15 mouse cellular contexts compared by ENCODE assay signal in genomic region chr2:50568777-50569501, GRCm38 (mm10).
DNase-seq lines count a peak whose midpoint lies in the region; ATAC-seq and TF ChIP-seq lines count a peak whose summit lies in the region.
"Had no signal": no experiment of that assay in that cellular context is flagged by ENCODE, and none has a peak within 500 bp of the region (broad histone marks: within the 10 kb centered on the region; RNA-seq: fewer than 3 reads in every experiment).

No protein-coding gene starts in this region.

- H3K4me3 ChIP-seq in forebrain, embryonic 10.5 days = no peak overlapping the region
- no peak overlapping the region for H3K4me3 ChIP-seq in hindbrain, embryonic 14.5 days (replicated peaks; ENCODE audit: low read length)
- H3K4me3 ChIP-seq in midbrain, postnatal 0 days (ENCODE audit: low read depth, low read length) = no peak overlapping the region
- H3K4me3 ChIP-seq: intestine, embryonic 15.5 days; liver, embryonic 12.5 days had no signal

- no peak overlapping the region for H3K4me2 ChIP-seq in hindbrain, embryonic 14.5 days (replicated peaks)
- H3K4me2 ChIP-seq in midbrain, postnatal 0 days (ENCODE audit: low read depth, low read length, poor library complexity, severe bottlenecking) = no peak overlapping the region
- H3K4me2 ChIP-seq: intestine, embryonic 15.5 days; liver, embryonic 12.5 days had no signal

- no peak for TF ChIP-seq CTCF in midbrain, postnatal 0 days (IDR thresholded peaks at IDR 0.05)

- 0 out of 2 replicates have a peak overlapping the region, but pooled peaks have one; percentile 20 for H3K27ac ChIP-seq in forebrain, embryonic 10.5 days
- H3K27ac ChIP-seq in hindbrain, embryonic 14.5 days = no peak overlapping the region
- H3K27ac ChIP-seq in midbrain, postnatal 0 days (ENCODE audit: low read depth, low read length) = no peak overlapping the region
- H3K27ac ChIP-seq: intestine, embryonic 15.5 days; liver, embryonic 12.5 days had no signal

- peak; percentile 70; the same call in 1 of the 2 replicates for ATAC-seq in hindbrain, embryonic 14.5 days (ENCODE audit: low FRiP score)
- 0 out of 2 replicates have a peak, but pooled peaks have one; percentile 34 for ATAC-seq in midbrain, postnatal 0 days (ENCODE audit: low FRiP score)
- no peak for ATAC-seq in erythroid progenitor cell, adult 5-6 weeks (replicated peaks; ENCODE audit: low FRiP score, poor library complexity, severe bottlenecking)
- ATAC-seq: intestine, embryonic 15.5 days; liver, embryonic 12.5 days had no signal

- H3K27me3 ChIP-seq in forebrain, embryonic 10.5 days (ENCODE audit: poor library complexity, severe bottlenecking) = no peaks in the 10 kb centered on the region
- H3K27me3 ChIP-seq in hindbrain, embryonic 14.5 days (ENCODE audit: control insufficient read depth, insufficient read depth, low read length) = no peaks in the 10 kb centered on the region
- H3K27me3 ChIP-seq in midbrain, postnatal 0 days (ENCODE audit: insufficient read depth, low read length) = no peaks in the 10 kb centered on the region
- H3K27me3 ChIP-seq: intestine, embryonic 15.5 days; liver, embryonic 12.5 days had no signal

- no peak overlapping the region for H3K9ac ChIP-seq in hindbrain, embryonic 14.5 days
- H3K9ac ChIP-seq in midbrain, postnatal 0 days (replicated peaks; ENCODE audit: low read length, poor library complexity, severe bottlenecking) = no peak overlapping the region
- H3K9ac ChIP-seq: intestine, embryonic 15.5 days; liver, embryonic 12.5 days had no signal

- H3K9me3 ChIP-seq in forebrain, embryonic 10.5 days = no peaks in the 10 kb centered on the region
- no peaks in the 10 kb centered on the region for H3K9me3 ChIP-seq in hindbrain, embryonic 14.5 days (ENCODE audit: control insufficient read depth, low read length)
- H3K9me3 ChIP-seq in midbrain, postnatal 0 days (ENCODE audit: low read length) = no peaks in the 10 kb centered on the region
- H3K9me3 ChIP-seq: intestine, embryonic 15.5 days; liver, embryonic 12.5 days had no signal

- WGBS in forebrain, embryonic 10.5 days = 79% methylated on average over 8 of the region's 8 CpGs
- WGBS in hindbrain, embryonic 14.5 days = 37% methylated on average over 8 of the region's 8 CpGs
- WGBS in midbrain, postnatal 0 days = 35% methylated on average over 8 of the region's 8 CpGs

- DNase-seq in embryo, embryonic 10.5 days (ENCODE audit: low spot score) = peak; percentile 31
- DNase-seq in embryo, embryonic 10 days (ENCODE audit: low spot score) = no peak
- no peak for DNase-seq in forebrain, embryonic 10.5 days (ENCODE audit: extremely low spot score, low spot score)
- peak; percentile 50 for DNase-seq in hindbrain, embryonic 14.5 days (ENCODE audit: low spot score)
- peak; percentile 68 for DNase-seq in midbrain, postnatal 0 days (ENCODE audit: low spot score)
- DNase-seq in kidney, postnatal 14 days = no peak
- DNase-seq in gastrocnemius, adult 8-10 months (ENCODE audit: low spot score in 2 of 2) = no peak
- DNase-seq: cerebellum, postnatal 14 days; heart, adult 18-20 months; kidney, postnatal 25 days; lung, postnatal 10 days; right cerebral cortex, postnatal 4 days had no signal

- H3K4me1 ChIP-seq in forebrain, embryonic 10.5 days = peaks cover 15% of the 10 kb centered on the region
- H3K4me1 ChIP-seq in hindbrain, embryonic 14.5 days (replicated peaks; ENCODE audit: control insufficient read depth, insufficient read depth, low read length) = peaks cover 18% of the 10 kb centered on the region
- no peaks in the 10 kb centered on the region for H3K4me1 ChIP-seq in midbrain, postnatal 0 days (ENCODE audit: insufficient read depth, low read length)
- H3K4me1 ChIP-seq: intestine, embryonic 15.5 days; liver, embryonic 12.5 days had no signal

- no peaks in the 10 kb centered on the region for H3K36me3 ChIP-seq in forebrain, embryonic 10.5 days (replicated peaks)
- H3K36me3 ChIP-seq in hindbrain, embryonic 14.5 days (replicated peaks; ENCODE audit: control insufficient read depth, insufficient read depth) = no peaks in the 10 kb centered on the region
- H3K36me3 ChIP-seq in midbrain, postnatal 0 days (ENCODE audit: insufficient read depth, low read length) = no peaks in the 10 kb centered on the region
- H3K36me3 ChIP-seq: intestine, embryonic 15.5 days; liver, embryonic 12.5 days had no signal

Comparison
In these comparisons a context has a peak if more than half of its experiments do, and no peak if none do; other contexts are left out.
1. DNase-seq: peak in embryo, embryonic 10.5 days (single experiment), hindbrain, embryonic 14.5 days (single experiment) and midbrain, postnatal 0 days (single experiment); none in embryo, embryonic 10 days (single experiment), forebrain, embryonic 10.5 days (single experiment), kidney, postnatal 14 days (single experiment) and gastrocnemius, adult 8-10 months (0 of 2).